Mouse (Mus musculus) liver, embryonic 14.5 days (tissue): ENCODE results near the gene C2cd5. TPM values are rescaled to one million over a fixed set of nuclear protein-coding genes. Genes with fewer than 3 reads are reported as not detected.

ENCODE experiments used
- ATAC-seq: fragments of 200-750 bp; cut with Nextera tagmentation; 2 replicates; pipeline ENCODE4 v1.8.0; 2017; ENCODE audit warnings: moderate number of reproducible peaks, mild to moderate bottlenecking, moderate library complexity; ENCODE audit not compliant: insufficient read depth
- DNase-seq, 3 experiments: peaks; one replicate each; pipeline ENCODE4 v3.0.0-alpha.2; 2012 to 2013; ENCODE audit warnings: low read depth in 3 of 3, low spot score in 3 of 3
- H3K27ac ChIP-seq: fragments of 300-500 bp; sonication (generic); 2 replicates; pipeline ENCODE4 v1.5.1; 2014; ENCODE audit warnings: moderate library complexity, mild to moderate bottlenecking, control low read depth, inconsistent platforms
- H3K27me3 ChIP-seq: fragments of 300-500 bp; sonication (generic); 2 replicates; pipeline ENCODE4 v1.6.1; 2014; ENCODE audit warnings: mild to moderate bottlenecking, low read length, moderate library complexity; ENCODE audit not compliant: control insufficient read depth, insufficient read depth
- H3K36me3 ChIP-seq: fragments of 300-500 bp; sonication (generic); replicated peaks from 2 replicates; pipeline ENCODE4 v1.6.1; 2014; ENCODE audit warnings: low read depth; ENCODE audit not compliant: control insufficient read depth, insufficient read depth
- H3K4me1 ChIP-seq, 2 experiments: fragments of 200-500 bp in 1 of 2; fragments of 300-500 bp in 1 of 2; sonication (generic) in 1 of 2; replicated peaks; 2 replicates each; pipeline ENCODE4 v1.6.1; 2012 to 2014; ENCODE audit warnings: antibody characterized with exemption in 1 of 2, inconsistent platforms in 1 of 2, low read length in 1 of 2; ENCODE audit not compliant: control insufficient read depth in 2 of 2, insufficient read depth in 2 of 2
- H3K4me2 ChIP-seq: fragments of 300-500 bp; sonication (generic); 2 replicates; pipeline ENCODE4 v1.6.1; 2014; ENCODE audit warnings: low read depth, mild to moderate bottlenecking, control low read depth, moderate library complexity
- H3K4me3 ChIP-seq, 2 experiments: fragments of 200-500 bp in 1 of 2; fragments of 300-500 bp in 1 of 2; sonication (generic) in 1 of 2; 2 replicates each; pipeline ENCODE4 v1.5.1; 2012 to 2014; ENCODE audit warnings: low read depth in 2 of 2, low read length in 2 of 2, mild to moderate bottlenecking in 2 of 2, control low read depth in 1 of 2, inconsistent platforms in 1 of 2, moderate library complexity in 1 of 2; ENCODE audit not compliant: insufficient read depth in 1 of 2
- H3K9ac ChIP-seq: fragments of 300-500 bp; sonication (generic); replicated peaks from 2 replicates; pipeline ENCODE4 v1.6.1; 2014; ENCODE audit warnings: mild to moderate bottlenecking, control low read depth, moderate library complexity
- H3K9me3 ChIP-seq: fragments of 300-500 bp; sonication (generic); 2 replicates; pipeline ENCODE4 v1.6.1; 2016; ENCODE audit warnings: low read length, mixed read lengths; ENCODE audit not compliant: control insufficient read depth
- CTCF ChIP-seq: IDR thresholded peaks from 2 replicates; pipeline ENCODE4 v1.5.1; 2016; ENCODE audit warnings: antibody characterized with exemption, low read depth, control low read depth
- EP300 ChIP-seq: IDR thresholded peaks from 2 replicates; pipeline ENCODE4 v1.6.1; 2016; ENCODE audit warnings: antibody characterized with exemption, low read depth
- WGBS: fragments of 180-500 bp; shearing (Covaris S2); extraction: QIAGEN DNeasy Blood & Tissue Kit; methylation state at CpG from one replicate; pipeline ENCODE4 v1.1.7; 2014; ENCODE audit not compliant: insufficient replicate concordance; 5-methylcytosine and 5-hydroxymethylcytosine counted together
- polyA plus RNA-seq, 2 experiments: library from polyadenylated mRNA; depleted of rRNA in 1 of 2; stranded (reverse) in 1 of 2; unstranded in 1 of 2; fragments of >200 nt; fragmentation: Nextera tagmentation in 1 of 2; extraction: Ambion mirVana in 1 of 2; gene quantifications; 2 replicates each; pipeline versions ENCODE4 v1.2.1 to v1.2.3; 2012 to 2014

The C2cd5 gene
- polyA plus RNA-seq (2012; rRNA removed) (12.2 and 16.5 TPM in 2 replicates), polyA plus RNA-seq (2014; fragmentation: Nextera tagmentation; extraction: Ambion mirVana) (14.1 and 14.4 TPM in 2 replicates)

DNA sequence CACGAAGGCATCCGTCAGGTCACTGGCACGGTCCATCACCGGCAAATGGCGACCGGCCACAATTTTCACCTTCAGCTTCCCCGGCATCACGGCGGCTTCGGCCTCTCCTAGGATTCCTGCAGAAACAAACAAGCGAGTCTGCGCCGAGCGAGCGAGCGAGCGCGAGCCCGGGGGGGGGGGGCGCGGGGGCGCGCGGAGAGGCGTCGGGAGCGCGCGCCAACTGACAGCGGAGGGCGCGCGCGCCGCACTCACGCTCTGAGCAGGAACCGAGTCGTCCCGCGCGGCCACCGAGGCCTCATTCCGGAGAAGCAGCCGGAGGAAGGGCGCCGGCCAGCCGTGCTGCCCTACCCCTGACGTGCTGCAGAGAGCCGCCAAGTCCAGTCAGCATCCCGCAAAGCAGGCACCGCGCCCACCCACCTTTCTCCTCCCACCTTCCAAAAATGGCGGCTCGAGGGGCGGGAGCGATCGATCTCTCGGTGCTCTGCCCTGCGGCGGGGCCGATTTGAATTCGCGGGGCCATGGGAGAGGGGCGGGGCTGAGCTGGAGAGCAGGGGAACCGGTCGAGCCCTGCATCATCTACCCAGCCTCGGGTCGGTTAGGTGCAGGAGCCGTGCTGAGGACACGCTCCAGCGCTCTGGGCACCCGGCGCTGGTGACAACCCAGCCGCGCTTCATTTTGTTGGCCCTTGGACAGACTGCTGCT lies at the start of gene C2cd5:
TSS of gene C2cd5 (minus strand) at position 461 of the 702 bp plus-strand sequence.
- no peaks in the 10 kb centered on the region for H3K9me3 ChIP-seq
- under 1% methylated on average over 57 of the region's 75 CpGs for WGBS
- ATAC-seq, result peak; percentile 97

DNA sequence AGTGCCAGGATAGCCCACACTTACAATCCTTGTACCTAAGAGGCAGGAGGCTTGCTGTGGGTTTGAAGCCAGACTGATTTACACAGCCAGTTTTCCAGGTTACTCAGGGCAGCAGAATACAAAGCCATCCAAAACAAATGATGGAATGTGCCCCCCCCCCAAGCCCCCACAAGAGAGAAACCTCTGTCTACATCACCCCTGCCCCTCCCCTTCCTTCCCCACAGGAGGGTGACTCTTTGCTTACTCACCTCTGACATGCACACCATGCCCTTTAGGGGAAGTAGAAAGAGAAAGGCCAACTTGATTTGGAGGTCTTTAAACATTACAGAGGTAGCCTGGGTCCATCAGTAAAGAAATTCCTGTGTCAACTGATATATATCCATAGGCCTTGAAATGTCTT lies 48.9 kb upstream of the C2cd5 start:
- Histone ChIP-seq H3K9me3 (no peaks in the 10 kb centered on the region), H3K4me1 (peaks cover 3 to 5% of the 10 kb centered on the region in 2 experiments), H3K4me2 (no peak overlapping the region), H3K27me3 (no peaks in the 10 kb centered on the region), H3K9ac (no peak overlapping the region), H3K4me3 (no peak overlapping the region), H3K36me3 (no peaks in the 10 kb centered on the region), H3K27ac (no peak overlapping the region)
- no peak for DNase-seq
- TF ChIP-seq CTCF (no peak), EP300 (no peak)
- ATAC-seq, result no peak

More for the DNA sequence above, at the start of gene C2cd5:
- peak within 1 kb of the TSS; percentile 86 for H3K4me2 ChIP-seq
- H3K27ac ChIP-seq, result peak within 1 kb of the TSS; percentile 82
- peak within 1 kb of the TSS; percentile 92 for H3K9ac ChIP-seq
- H3K4me3 ChIP-seq, result peak within 1 kb of the TSS; percentile 76
- H3K36me3 ChIP-seq, result no peaks in the 10 kb centered on the region
- peaks cover 4 to 14% of the 10 kb centered on the region in 2 experiments; a peak in 3 of 4 replicates for H3K4me1 ChIP-seq
- no peaks in the 10 kb centered on the region for H3K27me3 ChIP-seq
- TF ChIP-seq EP300, result peak; percentile 58
- TF ChIP-seq CTCF, result no peak
- DNase-seq, result peak; percentile 92 to 93 (median 92)

DNA sequence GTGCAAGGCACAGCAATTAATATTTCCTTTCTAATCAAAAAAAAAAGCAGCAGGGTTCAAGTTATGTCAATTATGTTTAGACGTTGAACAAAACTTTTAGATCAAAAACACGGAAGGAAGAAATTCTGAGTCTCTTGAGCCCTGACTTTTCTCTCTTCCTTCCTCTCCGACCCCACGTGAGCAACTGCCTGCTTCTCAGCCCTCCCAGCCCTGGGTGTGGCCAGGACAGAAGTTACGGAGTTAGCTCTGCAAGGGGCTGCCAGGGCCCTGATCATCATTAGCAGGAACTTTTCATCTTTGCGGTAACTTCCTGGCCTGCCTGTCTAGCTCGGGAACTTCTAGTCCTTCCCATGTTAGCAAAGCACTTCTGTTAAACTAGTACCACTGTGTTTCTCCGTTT lies 46.8 kb upstream of the C2cd5 start:
- DNase-seq, result no peak
- ATAC-seq, result 0 out of 2 replicates have a peak, but pooled peaks have one; percentile 39
- peaks cover 0 to 3% of the 10 kb centered on the region in 2 experiments; a peak in 3 of 4 replicates for H3K4me1 ChIP-seq
- no peaks in the 10 kb centered on the region for H3K27me3 ChIP-seq
- no peak for TF ChIP-seq CTCF
- TF ChIP-seq EP300, result no peak
- H3K9me3 ChIP-seq, result no peaks in the 10 kb centered on the region
- no peaks in the 10 kb centered on the region for H3K36me3 ChIP-seq
- WGBS, result 13% methylated on average over 8 of the region's 8 CpGs
- no peak overlapping the region; the same call in 1 of the 2 replicates for H3K4me2 ChIP-seq
- no peak overlapping the region for H3K4me3 ChIP-seq
- no peak overlapping the region for H3K27ac ChIP-seq
- H3K9ac ChIP-seq, result no peak overlapping the region

DNA sequence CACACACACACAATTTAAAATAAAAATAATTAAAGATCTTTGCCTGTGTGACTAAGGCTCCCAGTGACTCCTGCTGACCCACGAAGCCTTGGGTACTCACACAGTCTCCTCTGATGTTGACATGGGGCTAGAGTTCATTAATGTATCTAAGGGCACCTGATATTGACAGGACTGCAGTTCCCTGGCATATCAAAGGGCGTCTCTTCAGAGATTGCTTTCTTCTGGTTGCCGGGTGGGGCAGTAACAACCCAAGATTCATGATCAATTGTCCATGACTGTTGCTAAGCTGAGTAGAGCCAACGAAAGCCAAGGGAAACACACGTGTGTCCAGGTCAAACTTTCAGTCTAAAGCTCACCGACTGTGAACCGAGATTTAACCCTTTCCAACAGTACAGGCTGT lies 45.1 kb upstream of the C2cd5 start:
- no peaks in the 10 kb centered on the region for H3K36me3 ChIP-seq
- no peak for ATAC-seq
- no peak overlapping the region for H3K27ac ChIP-seq
- TF ChIP-seq CTCF, result no peak
- no peak for TF ChIP-seq EP300
- H3K4me2 ChIP-seq, result no peak overlapping the region
- H3K27me3 ChIP-seq, result no peaks in the 10 kb centered on the region
- whole genome bisulfite sequencing, result 47% methylated on average over 7 of the region's 7 CpGs
- no peaks in the 10 kb centered on the region for H3K4me1 ChIP-seq
- H3K4me3 ChIP-seq, result no peak overlapping the region
- DNase-seq, result no peak
- H3K9ac ChIP-seq, result no peak overlapping the region
- no peaks in the 10 kb centered on the region for H3K9me3 ChIP-seq

DNA sequence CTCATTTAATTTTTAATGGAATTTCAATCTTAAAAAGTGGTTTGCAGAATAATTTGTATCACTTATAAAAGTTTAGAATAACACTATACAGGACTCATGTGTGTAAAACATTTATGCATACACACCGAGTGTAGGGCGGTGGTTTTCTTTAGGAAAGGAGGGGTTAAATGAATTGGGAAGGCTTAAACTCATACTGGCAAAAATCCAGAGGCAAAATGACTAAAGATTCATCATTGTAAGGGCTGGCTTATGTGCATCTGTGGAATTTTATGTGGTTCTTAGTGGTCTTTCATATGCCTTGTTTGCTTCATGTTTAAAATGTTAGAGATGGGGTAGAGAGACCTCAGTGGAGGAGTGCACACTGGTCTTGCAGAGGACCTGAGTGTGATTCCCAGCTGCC lies 44.6 kb upstream of the C2cd5 start:
- no peaks in the 10 kb centered on the region for H3K4me1 ChIP-seq
- H3K4me2 ChIP-seq, result no peak overlapping the region
- no peak for DNase-seq
- no peaks in the 10 kb centered on the region for H3K27me3 ChIP-seq
- WGBS, result 75% methylated on average over 2 of the region's 2 CpGs
- no peak for ATAC-seq
- H3K27ac ChIP-seq, result no peak overlapping the region
- H3K9me3 ChIP-seq, result no peaks in the 10 kb centered on the region
- TF ChIP-seq CTCF, result no peak
- no peak overlapping the region for H3K9ac ChIP-seq
- no peaks in the 10 kb centered on the region for H3K36me3 ChIP-seq
- H3K4me3 ChIP-seq, result no peak overlapping the region
